Mouse (Mus musculus) leukemia stem cell, adult 10-12 weeks (primary cell): Measurements from ENCODE around the gene Mfsd4b3. TPM values are rescaled to one million over a fixed set of nuclear protein-coding genes. Genes with fewer than 3 reads are reported as not detected.

Experiments
- polyA plus RNA-seq: library from polyadenylated mRNA; stranded (reverse); fragments of >175 nt; gene quantifications from 2 replicates; pipeline ENCODE4 v1.2.3, GENCODE M21; 2012; ENCODE audit warnings: low replicate concordance

Mfsd4b3 gene
- not detected in 2 replicates for polyA plus RNA-seq

GRCm38 (mm10) chr10:39959761-39960440 is at the start of gene Mfsd4b3:
TSS of gene Mfsd4b3 (minus strand) at chr10:39960153.

GRCm38 (mm10) chr10:39986466-39986865 is 26.5 kb upstream of the Mfsd4b3 start, which contains the start of gene Mfsd4b5:
TSS of gene Mfsd4b5 (minus strand) at chr10:39986646.

GRCm38 (mm10) chr10:39926616-39927139 is 33.3 kb downstream of the Mfsd4b3 start, which contains the start of gene Mfsd4b2:
TSS of gene Mfsd4b2 (minus strand) at chr10:39926923.

GRCm38 (mm10) chr10:39898874-39899371 is 61.0 kb downstream of the Mfsd4b3 start, which contains the start of gene Mfsd4b4:
TSS of gene Mfsd4b4 (minus strand) at chr10:39899238.

Other genes starting within 250 kb of the Mfsd4b3 start
- gene Rev3l, start 228.0 kb downstream of the Mfsd4b3 start, polyA plus RNA-seq = 1.2 and 1.7 TPM in 2 replicates
- 0.18 and 0.67 TPM in 2 replicates for gene Mfsd4b4, start 60.9 kb downstream of the Mfsd4b3 start, polyA plus RNA-seq
- not detected in 2 replicates for gene Mfsd4b2, start 33.2 kb downstream of the Mfsd4b3 start, polyA plus RNA-seq
- 0.11 TPM in 1 of 2 replicates, not detected in the other for gene Mfsd4b5, start 26.5 kb upstream of the Mfsd4b3 start, polyA plus RNA-seq
- not detected in 2 replicates for gene Mfsd4b1, start 65.1 kb upstream of the Mfsd4b3 start, polyA plus RNA-seq
- gene Slc16a10, start 182.1 kb upstream of the Mfsd4b3 start, polyA plus RNA-seq = 29.9 and 32.7 TPM in 2 replicates